Mouse (Mus musculus): ENCODE measurements around the gene Cnih3. TPM values are rescaled to one million over a fixed set of nuclear protein-coding genes. Genes with fewer than 3 reads are reported as not detected.

The Cnih3 gene
- total RNA-seq, 2 experiments from 2014 or later, result not detected

DNA sequence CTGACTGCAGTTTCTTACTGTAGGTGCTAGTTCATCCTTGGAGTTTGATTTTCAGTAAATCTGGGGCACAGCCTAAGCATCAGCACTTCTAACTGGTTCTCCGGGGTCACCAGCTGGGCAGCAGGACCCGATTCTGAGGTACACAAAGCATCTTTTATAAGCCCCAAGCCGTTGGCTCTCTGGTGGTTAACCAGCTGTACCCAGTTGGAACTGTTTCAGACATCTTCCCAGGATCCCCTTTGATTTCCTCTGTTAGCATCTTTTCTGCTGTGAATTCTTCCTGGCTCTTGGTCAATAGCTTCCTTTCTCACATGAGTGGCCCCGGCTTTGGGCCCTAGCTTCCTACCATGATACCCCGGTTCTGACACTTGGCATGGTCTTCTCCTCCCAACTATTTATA lies 132.3 kb downstream of the Cnih3 start:
- no peak for ATAC-seq (replicated peaks; ENCODE audit: low FRiP score, low TSS enrichment, poor library complexity, severe bottlenecking)

DNA sequence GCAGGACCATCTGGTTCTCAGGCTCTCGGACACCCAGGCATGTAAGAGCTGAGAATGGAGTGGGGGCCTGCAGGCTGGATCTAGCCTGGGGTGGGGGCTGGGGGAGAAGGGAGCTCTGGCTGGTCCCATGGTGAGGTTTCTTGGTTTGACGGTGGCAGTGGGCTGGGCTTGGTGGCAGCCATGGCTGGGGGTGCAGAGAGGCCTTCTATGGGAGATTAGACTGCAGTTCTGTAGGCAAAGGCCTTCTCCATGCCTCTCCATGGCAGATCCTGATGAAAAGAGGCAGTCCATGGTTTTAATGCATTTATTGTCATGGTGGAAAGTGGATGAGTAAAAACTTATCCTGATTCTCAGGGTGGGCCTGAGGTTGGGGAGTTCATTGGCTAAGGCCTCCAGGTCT lies 151.0 kb downstream of the Cnih3 start:
- ATAC-seq (replicated peaks; ENCODE audit: low FRiP score, low TSS enrichment, poor library complexity, severe bottlenecking), result no peak

DNA sequence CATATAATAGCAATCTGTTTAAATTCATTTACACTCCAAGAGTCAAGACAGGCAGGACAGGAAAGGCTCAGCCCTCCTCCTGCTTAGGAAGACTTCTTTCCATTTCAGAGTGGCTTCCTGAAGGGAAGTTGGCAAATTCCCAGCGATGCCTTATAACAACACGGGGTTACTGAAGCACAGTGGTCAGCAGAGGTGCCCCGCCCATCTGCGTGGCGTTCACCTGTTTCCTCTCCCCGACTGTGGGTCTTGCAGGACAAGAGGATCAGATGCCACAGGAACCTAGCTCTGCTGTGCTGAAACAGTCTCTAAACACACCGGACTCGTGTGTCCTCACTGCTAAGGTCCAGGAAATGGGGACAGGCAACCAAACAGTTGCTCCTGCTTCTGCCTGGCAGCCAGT lies 152.9 kb downstream of the Cnih3 start:
- no peak for ATAC-seq (replicated peaks; ENCODE audit: low FRiP score, low TSS enrichment, poor library complexity, severe bottlenecking)

Other genes starting within 250 kb of the Cnih3 start
- 54.5 and 64.7 TPM in 2 replicates for gene Nvl, start 208.4 kb upstream of the Cnih3 start, total RNA-seq (2014; fragmentation: Nextera tagmentation)
- gene Nvl, start 208.4 kb upstream of the Cnih3 start, total RNA-seq (2017), result 36.3 and 37.0 TPM in 2 replicates
- gene Cnih4, start 207.9 kb upstream of the Cnih3 start, total RNA-seq (2014; fragmentation: Nextera tagmentation), result 14.0 and 25.9 TPM in 2 replicates
- 59.7 and 71.2 TPM in 2 replicates for gene Cnih4, start 207.9 kb upstream of the Cnih3 start, total RNA-seq (2017)
- gene Wdr26, start 140.6 kb upstream of the Cnih3 start, total RNA-seq (2014; fragmentation: Nextera tagmentation), result 93.5 and 155 TPM in 2 replicates
- 84.8 and 102 TPM in 2 replicates for gene Wdr26, start 140.6 kb upstream of the Cnih3 start, total RNA-seq (2017)
- gene Ccdc121, start 158.8 kb downstream of the Cnih3 start, total RNA-seq (2014; fragmentation: Nextera tagmentation), result not detected in 2 replicates
- gene Ccdc121, start 158.8 kb downstream of the Cnih3 start, total RNA-seq (2017), result not detected in 2 replicates
- gene Dnah14, start 223.9 kb downstream of the Cnih3 start, total RNA-seq (2014; fragmentation: Nextera tagmentation), result not detected in 2 replicates
- 0.84 and 4.8 TPM in 2 replicates for gene Dnah14, start 223.9 kb downstream of the Cnih3 start, total RNA-seq (2017)